Mouse (Mus musculus): ENCODE data around the gene Fcrl6. TPM values are rescaled to one million over a fixed set of nuclear protein-coding genes. Genes with fewer than 3 reads are reported as not detected.

Fcrl6 gene
- polyA plus RNA-seq, 1 experiment from 2014 or later, result not detected

GRCm38 (mm10) chr1:172615412-172615811, 13.1 kb upstream of the Fcrl6 start:
- H3K9ac ChIP-seq, result no peak overlapping the region
- H3K9me3 ChIP-seq (replicated peaks), result no peaks in the 10 kb centered on the region
- no peak overlapping the region for H3K4me3 ChIP-seq (replicated peaks)
- no peaks in the 10 kb centered on the region for H3K36me3 ChIP-seq (replicated peaks)
- H3K4me2 ChIP-seq, result no peak overlapping the region
- no peak for ATAC-seq (ENCODE audit: insufficient read depth)
- H3K27ac ChIP-seq (replicated peaks), result no peak overlapping the region
- H3K27me3 ChIP-seq, result 0 out of 2 replicates have a peak, but pooled peaks cover 10% of the 10 kb centered on the region
- WGBS (ENCODE audit: insufficient replicate concordance), result 18% methylated on average over 4 of the region's 4 CpGs
- H3K4me1 ChIP-seq (replicated peaks), result no peaks in the 10 kb centered on the region

- Histone ChIP-seq H3K9me3 (replicated peaks) (no peaks in the 10 kb centered on the region), H3K9ac (no peak overlapping the region), H3K27ac (replicated peaks) (no peak overlapping the region), H3K27me3 (0 out of 2 replicates have a peak, but pooled peaks cover 10% of the 10 kb centered on the region), H3K36me3 (replicated peaks) (no peaks in the 10 kb centered on the region), H3K4me2 (no peak overlapping the region), H3K4me1 (replicated peaks) (no peaks in the 10 kb centered on the region), H3K4me3 (replicated peaks) (no peak overlapping the region)
- 73% methylated on average over 10 of the region's 10 CpGs for WGBS (ENCODE audit: insufficient replicate concordance)
- no peak for ATAC-seq (ENCODE audit: insufficient read depth)
Measured at GRCm38 (mm10) chr1:172614654-172615053, 12.3 kb upstream of the Fcrl6 start.

- 0 out of 2 replicates have a peak, but pooled peaks cover 10% of the 10 kb centered on the region for H3K27me3 ChIP-seq
- 16% methylated on average over 1 of the region's 1 CpGs for WGBS (ENCODE audit: insufficient replicate concordance)
- H3K9ac ChIP-seq, result no peak overlapping the region
- H3K4me1 ChIP-seq (replicated peaks), result no peaks in the 10 kb centered on the region
- no peak overlapping the region for H3K27ac ChIP-seq (replicated peaks)
- H3K9me3 ChIP-seq (replicated peaks), result no peaks in the 10 kb centered on the region
- no peak overlapping the region for H3K4me3 ChIP-seq (replicated peaks)
- no peaks in the 10 kb centered on the region for H3K36me3 ChIP-seq (replicated peaks)
- ATAC-seq (ENCODE audit: insufficient read depth), result no peak
- H3K4me2 ChIP-seq, result no peak overlapping the region
Measured at GRCm38 (mm10) chr1:172612745-172613144, 10.4 kb upstream of the Fcrl6 start.

- Histone ChIP-seq H3K4me2 (no peak overlapping the region), H3K36me3 (replicated peaks) (no peaks in the 10 kb centered on the region), H3K9me3 (replicated peaks) (no peaks in the 10 kb centered on the region), H3K27me3 (0 out of 2 replicates have a peak, but pooled peaks cover 4% of the 10 kb centered on the region), H3K27ac (replicated peaks) (no peak overlapping the region), H3K4me3 (replicated peaks) (no peak overlapping the region), H3K4me1 (replicated peaks) (no peaks in the 10 kb centered on the region), H3K9ac (no peak overlapping the region)
- no peak for ATAC-seq (ENCODE audit: insufficient read depth)
- 63% methylated on average over 10 of the region's 10 CpGs for WGBS (ENCODE audit: insufficient replicate concordance)
Measured at GRCm38 (mm10) chr1:172611304-172611703, 9.0 kb upstream of the Fcrl6 start.

GRCm38 (mm10) chr1:172594495-172594894, 7.9 kb downstream of the Fcrl6 start:
- H3K4me1 ChIP-seq (replicated peaks), result no peaks in the 10 kb centered on the region
- H3K27me3 ChIP-seq, result no peaks in the 10 kb centered on the region
- no peak for ATAC-seq (ENCODE audit: insufficient read depth)
- H3K27ac ChIP-seq (replicated peaks), result no peak overlapping the region
- H3K36me3 ChIP-seq (replicated peaks), result no peaks in the 10 kb centered on the region
- H3K4me3 ChIP-seq (replicated peaks), result no peak overlapping the region
- H3K4me2 ChIP-seq, result no peak overlapping the region
- H3K9me3 ChIP-seq (replicated peaks), result no peaks in the 10 kb centered on the region
- H3K9ac ChIP-seq, result no peak overlapping the region

- Histone ChIP-seq H3K4me2 (no peak overlapping the region), H3K4me1 (replicated peaks) (no peaks in the 10 kb centered on the region), H3K27me3 (no peaks in the 10 kb centered on the region), H3K4me3 (replicated peaks) (no peak overlapping the region), H3K9ac (no peak overlapping the region), H3K9me3 (replicated peaks) (no peaks in the 10 kb centered on the region), H3K36me3 (replicated peaks) (no peaks in the 10 kb centered on the region), H3K27ac (replicated peaks) (no peak overlapping the region)
- 26% methylated on average over 2 of the region's 2 CpGs for WGBS (ENCODE audit: insufficient replicate concordance)
- no peak for ATAC-seq (ENCODE audit: insufficient read depth)
Measured at GRCm38 (mm10) chr1:172593956-172594355, 8.4 kb downstream of the Fcrl6 start.

GRCm38 (mm10) chr1:172593321-172593720, 9.0 kb downstream of the Fcrl6 start:
- Histone ChIP-seq H3K27me3 (no peaks in the 10 kb centered on the region), H3K36me3 (replicated peaks) (no peaks in the 10 kb centered on the region), H3K4me3 (replicated peaks) (no peak overlapping the region), H3K4me2 (no peak overlapping the region), H3K27ac (replicated peaks) (no peak overlapping the region), H3K4me1 (replicated peaks) (no peaks in the 10 kb centered on the region), H3K9ac (no peak overlapping the region), H3K9me3 (replicated peaks) (no peaks in the 10 kb centered on the region)
- ATAC-seq (ENCODE audit: insufficient read depth), result no peak
- 47% methylated on average over 3 of the region's 3 CpGs for WGBS (ENCODE audit: insufficient replicate concordance)

GRCm38 (mm10) chr1:172590385-172590784, 12.0 kb downstream of the Fcrl6 start, which contains the start of gene Slamf8:
TSS of gene Slamf8 (minus strand) at chr1:172590568.
- H3K27me3 ChIP-seq, result peaks cover 8% of the 10 kb centered on the region; the same call in 1 of the 2 replicates
- H3K4me3 ChIP-seq (replicated peaks), result no peak within 1 kb of the TSS
- 58% methylated on average over 7 of the region's 7 CpGs for WGBS (ENCODE audit: insufficient replicate concordance)
- H3K9me3 ChIP-seq (replicated peaks), result no peaks in the 10 kb centered on the region
- no peaks in the 10 kb centered on the region for H3K4me1 ChIP-seq (replicated peaks)
- ATAC-seq (ENCODE audit: insufficient read depth), result no peak
- no peak within 1 kb of the TSS for H3K9ac ChIP-seq
- no peak within 1 kb of the TSS for H3K4me2 ChIP-seq
- H3K36me3 ChIP-seq (replicated peaks), result no peaks in the 10 kb centered on the region
- H3K27ac ChIP-seq (replicated peaks), result no peak within 1 kb of the TSS

GRCm38 (mm10) chr1:172585612-172586567, 16.5 kb downstream of the Fcrl6 start:
- Histone ChIP-seq H3K9me3 (replicated peaks) (no peaks in the 10 kb centered on the region), H3K4me3 (replicated peaks) (no peak overlapping the region), H3K36me3 (replicated peaks) (no peaks in the 10 kb centered on the region), H3K27me3 (peaks cover 18% of the 10 kb centered on the region), H3K4me2 (no peak overlapping the region), H3K4me1 (replicated peaks) (no peaks in the 10 kb centered on the region), H3K9ac (no peak overlapping the region), H3K27ac (replicated peaks) (no peak overlapping the region)
- 46% methylated on average over 26 of the region's 26 CpGs for WGBS (ENCODE audit: insufficient replicate concordance)
- ATAC-seq (ENCODE audit: insufficient read depth), result no peak

GRCm38 (mm10) chr1:172585026-172585425, 17.3 kb downstream of the Fcrl6 start:
- Histone ChIP-seq H3K9ac (no peak overlapping the region), H3K4me2 (no peak overlapping the region), H3K4me3 (replicated peaks) (no peak overlapping the region), H3K9me3 (replicated peaks) (no peaks in the 10 kb centered on the region), H3K4me1 (replicated peaks) (no peaks in the 10 kb centered on the region), H3K27ac (replicated peaks) (no peak overlapping the region), H3K36me3 (replicated peaks) (no peaks in the 10 kb centered on the region), H3K27me3 (peaks cover 18% of the 10 kb centered on the region)
- WGBS (ENCODE audit: insufficient replicate concordance), result 48% methylated on average over 4 of the region's 4 CpGs
- ATAC-seq (ENCODE audit: insufficient read depth), result no peak

- 59% methylated on average over 6 of the region's 6 CpGs for WGBS (ENCODE audit: insufficient replicate concordance)
- no peak overlapping the region for H3K9ac ChIP-seq
- H3K36me3 ChIP-seq (replicated peaks), result no peaks in the 10 kb centered on the region
Measured at GRCm38 (mm10) chr1:172584271-172584670, 18.1 kb downstream of the Fcrl6 start.

More at GRCm38 (mm10) chr1:172584271-172584670, 18.1 kb downstream of the Fcrl6 start:
- H3K4me2 ChIP-seq, result no peak overlapping the region
- no peak overlapping the region for H3K27ac ChIP-seq (replicated peaks)
- no peaks in the 10 kb centered on the region for H3K4me1 ChIP-seq (replicated peaks)
- ATAC-seq (ENCODE audit: insufficient read depth), result no peak
- H3K27me3 ChIP-seq, result peaks cover 18% of the 10 kb centered on the region
- no peaks in the 10 kb centered on the region for H3K9me3 ChIP-seq (replicated peaks)
- no peak overlapping the region for H3K4me3 ChIP-seq (replicated peaks)
